Mouse (Mus musculus): ENCODE data around the gene Slc37a1.
"Not testable (repeated sequence)": the region's sequence is repeated elsewhere in the genome, so short reads cannot be mapped to it uniquely, and the experiment has no call there.

The Slc37a1 gene

GRCm38 (mm10) chr17:31353255-31353654 is 66.7 kb downstream of the Slc37a1 start:
- DNase-seq (ENCODE audit: low read depth) = no peak

- DNase-seq (ENCODE audit: low read depth) = not testable (repeated sequence)
Measured at GRCm38 (mm10) chr17:31354684-31355083, 68.1 kb downstream of the Slc37a1 start.

- DNase-seq (ENCODE audit: low read depth) = no peak
Measured at GRCm38 (mm10) chr17:31355792-31356502, 69.4 kb downstream of the Slc37a1 start.

- DNase-seq (ENCODE audit: low read depth) = no peak
Measured at GRCm38 (mm10) chr17:31360582-31360981, 74.0 kb downstream of the Slc37a1 start.

- no peak for DNase-seq (ENCODE audit: low read depth)
Measured at GRCm38 (mm10) chr17:31365586-31366166, 79.1 kb downstream of the Slc37a1 start.

GRCm38 (mm10) chr17:31370221-31370620 is 83.6 kb downstream of the Slc37a1 start:
- no peak for DNase-seq (ENCODE audit: low read depth)

GRCm38 (mm10) chr17:31370931-31371330 is 84.3 kb downstream of the Slc37a1 start:
- DNase-seq (ENCODE audit: low read depth) = no peak

- peak; percentile 10 for DNase-seq (ENCODE audit: low read depth)
Measured at GRCm38 (mm10) chr17:31377961-31378360, 91.4 kb downstream of the Slc37a1 start.

GRCm38 (mm10) chr17:31378361-31378761 is 91.8 kb downstream of the Slc37a1 start:
- DNase-seq (ENCODE audit: low read depth) = no peak

GRCm38 (mm10) chr17:31379086-31379485 is 92.5 kb downstream of the Slc37a1 start:
- no peak for DNase-seq (ENCODE audit: low read depth)

- no peak for DNase-seq (ENCODE audit: low read depth)
Measured at GRCm38 (mm10) chr17:31379863-31380262, 93.3 kb downstream of the Slc37a1 start.

GRCm38 (mm10) chr17:31383320-31383719 is 96.7 kb downstream of the Slc37a1 start:
- no peak for DNase-seq (ENCODE audit: low read depth)

GRCm38 (mm10) chr17:31384968-31385627 is 98.5 kb downstream of the Slc37a1 start:
- no peak for DNase-seq (ENCODE audit: low read depth)

GRCm38 (mm10) chr17:31385671-31386665 is 99.4 kb downstream of the Slc37a1 start, which contains the start of gene Pde9a:
TSS of gene Pde9a (plus strand) at chr17:31386210.
- DNase-seq (ENCODE audit: low read depth) = no peak

GRCm38 (mm10) chr17:31386766-31387275 is 100.2 kb downstream of the Slc37a1 start:
- no peak for DNase-seq (ENCODE audit: low read depth)

GRCm38 (mm10) chr17:31389432-31390050 is 102.9 kb downstream of the Slc37a1 start:
- DNase-seq (ENCODE audit: low read depth) = no peak

GRCm38 (mm10) chr17:31391462-31391861 is 104.9 kb downstream of the Slc37a1 start:
- DNase-seq (ENCODE audit: low read depth) = no peak

GRCm38 (mm10) chr17:31392041-31392440 is 105.4 kb downstream of the Slc37a1 start:
- no peak for DNase-seq (ENCODE audit: low read depth)

- DNase-seq (ENCODE audit: low read depth) = no peak
Measured at GRCm38 (mm10) chr17:31393811-31394210, 107.2 kb downstream of the Slc37a1 start.

GRCm38 (mm10) chr17:31400294-31400693 is 113.7 kb downstream of the Slc37a1 start:
- DNase-seq (ENCODE audit: low read depth) = no peak
